Mouse (Mus musculus) lung, postnatal 14 days (tissue): ENCODE data around the gene Cd48.
"Not testable (repeated sequence)": the region's sequence is repeated elsewhere in the genome, so short reads cannot be mapped to it uniquely, and the experiment has no call there.

ENCODE experiments used
- DNase-seq: peaks from one replicate; pipeline ENCODE4 v3.0.0; 2021

Gene Cd48

DNA sequence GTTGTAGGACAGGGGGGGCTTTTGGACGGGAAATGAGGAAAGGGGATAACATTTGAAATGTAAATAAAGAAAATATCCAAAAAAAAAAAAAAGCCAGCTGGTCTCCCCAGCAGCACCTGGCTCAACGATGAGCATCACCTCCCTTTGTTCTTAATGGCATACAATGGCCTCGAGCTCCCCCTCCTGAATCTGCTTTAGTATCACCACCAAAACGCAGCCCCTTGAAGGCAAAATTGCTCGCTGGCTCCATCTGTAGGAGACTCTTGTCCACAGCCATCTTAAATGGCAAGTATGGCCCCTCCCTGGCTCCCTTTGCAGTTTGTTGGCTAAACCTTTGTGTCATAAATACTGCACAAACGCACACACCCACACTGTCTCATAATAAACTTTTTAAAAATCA, 17.2 kb downstream of the Cd48 start:
- DNase-seq: peak; percentile 26

GRCm38 (mm10) chr1:171713736-171714135, 31.9 kb downstream of the Cd48 start:
- DNase-seq: not testable (repeated sequence)

DNA sequence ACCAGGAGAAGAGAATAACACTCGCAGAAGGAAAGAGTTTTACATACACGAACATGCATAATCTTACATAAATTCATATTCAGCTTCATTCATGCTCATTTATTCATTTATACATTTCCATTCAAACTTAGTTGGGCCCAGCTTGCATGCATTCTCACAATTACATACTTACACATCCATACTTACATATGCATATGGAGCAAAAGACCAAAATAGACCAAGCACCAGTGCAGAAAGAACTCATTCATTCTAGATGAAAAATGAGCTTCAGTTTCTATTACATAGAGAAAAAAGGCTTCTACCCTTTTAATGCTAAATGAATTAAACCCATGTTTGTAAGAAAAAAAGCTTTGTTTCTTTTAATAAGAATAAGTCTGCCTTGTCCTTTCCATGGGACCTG, 33.6 kb downstream of the Cd48 start:
- no peak for DNase-seq

DNA sequence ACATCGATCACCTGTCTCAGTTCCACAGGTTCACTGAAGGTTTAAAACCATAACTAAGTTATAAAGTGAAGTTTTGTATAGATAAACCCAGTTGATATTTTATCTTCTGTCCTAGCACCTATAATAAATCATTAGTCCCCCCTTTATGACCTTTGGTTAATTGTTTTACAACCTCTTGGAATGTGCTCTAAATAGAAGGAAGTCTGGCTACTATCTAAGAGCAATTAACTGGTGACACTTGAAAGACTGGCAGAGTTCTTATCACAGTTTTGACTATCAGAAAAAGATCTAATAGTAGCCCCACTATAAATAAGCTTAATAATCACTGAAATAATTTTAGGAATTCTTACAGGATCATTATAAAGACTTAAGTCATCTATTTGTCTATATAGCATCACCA, 34.4 kb downstream of the Cd48 start:
- DNase-seq: no peak

- no peak for DNase-seq
Observed at GRCm38 (mm10) chr1:171731195-171731594, 49.4 kb downstream of the Cd48 start.

- DNase-seq: no peak
Observed at GRCm38 (mm10) chr1:171734898-171735297, 53.1 kb downstream of the Cd48 start.

GRCm38 (mm10) chr1:171748127-171748969, 66.5 kb downstream of the Cd48 start:
- no peak for DNase-seq
